Mouse (Mus musculus) heart, postnatal 0 days (tissue): Measurements from ENCODE around the gene Rptor.
A peak's percentile ranks its signal among the peaks of the same experiment; 100 is the strongest.

Source experiments
- CTCF ChIP-seq: IDR thresholded peaks from 2 replicates; pipeline ENCODE4 v1.5.1; 2016; ENCODE audit warnings: antibody characterized with exemption, control low read depth, low read depth
- EP300 ChIP-seq: IDR thresholded peaks from 2 replicates; pipeline ENCODE4 v1.6.1; 2016; ENCODE audit warnings: antibody characterized with exemption, low read depth

- TF ChIP-seq CTCF (no peak), EP300 (peak; percentile 44; the same call in 1 of the 2 replicates)
Observed at GRCm38 (mm10) chr11:119683796-119684195, 81.1 kb downstream of the Rptor start.
